Mouse (Mus musculus): ENCODE results near the gene Gm38119.
"Not testable (repeated sequence)": the region's sequence is repeated elsewhere in the genome, so short reads cannot be mapped to it uniquely, and the experiment has no call there.

The Gm38119 gene

DNA sequence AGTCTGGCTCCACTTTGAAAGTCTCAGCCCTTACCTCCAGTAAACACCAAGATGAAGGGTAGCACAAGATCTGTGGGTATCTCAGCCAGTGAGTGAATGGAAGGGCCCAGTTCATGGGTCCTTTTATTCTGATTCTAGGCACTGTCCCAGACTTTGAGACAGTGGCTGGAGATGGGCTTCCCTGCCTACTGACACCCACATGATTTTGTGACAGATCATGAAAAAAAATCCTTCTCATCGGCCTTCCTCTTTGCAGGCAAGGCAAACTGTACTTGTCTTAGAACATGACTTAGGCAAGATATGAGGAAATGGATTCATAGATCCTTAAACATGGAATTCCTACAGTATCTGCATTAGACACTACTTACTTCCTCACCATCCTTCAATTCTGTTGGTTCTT lies at the start of gene Gm38119:
Gene Gm38119 (minus strand): TSS at position 101 of the 400 bp plus-strand sequence.
- no peak for DNase-seq (ENCODE audit: low read depth, low spot score)

DNA sequence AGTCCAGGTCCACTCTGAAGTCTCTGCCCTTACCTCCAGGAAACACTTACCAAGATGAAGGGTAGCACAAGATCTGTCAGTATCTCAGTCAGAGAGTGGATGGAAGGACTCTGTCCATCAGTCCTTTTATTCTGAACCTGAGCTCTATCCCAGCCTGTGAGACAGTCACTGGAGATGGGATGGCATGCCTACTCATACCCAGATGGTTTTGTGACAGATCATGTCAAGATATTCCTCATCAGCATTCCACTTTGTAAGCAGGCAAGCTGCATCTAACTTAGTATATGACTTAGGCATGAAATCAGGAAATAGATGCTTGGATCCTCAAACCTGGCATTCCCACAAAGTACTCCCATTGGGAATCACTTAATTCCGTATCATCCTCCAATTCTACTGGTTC lies 39.9 kb upstream of the Gm38119 start, which contains the start of gene Lce1i:
Gene Lce1i (minus strand): TSS at position 101 of the 400 bp plus-strand sequence.
- no peak for DNase-seq (ENCODE audit: low read depth, low spot score)

DNA sequence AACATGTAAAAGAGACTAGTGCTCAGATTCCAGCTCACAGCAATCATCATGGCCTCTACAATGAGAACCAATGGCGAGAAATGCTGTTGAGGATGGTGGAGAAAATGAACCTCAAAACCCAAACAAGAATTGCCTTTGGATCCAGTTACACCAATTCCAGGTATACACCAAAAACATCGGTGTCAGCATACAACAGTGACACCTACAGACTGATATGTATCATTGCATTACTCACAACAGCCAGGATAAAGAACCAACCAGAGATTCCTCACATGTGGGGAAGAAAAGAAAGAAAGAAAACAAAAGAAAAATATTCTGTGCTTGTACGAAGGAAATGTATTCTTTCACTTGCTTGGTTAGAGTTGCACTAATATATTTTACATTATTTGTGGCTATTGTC lies 32.7 kb upstream of the Gm38119 start:
- no peak for DNase-seq (ENCODE audit: low read depth, low spot score)

DNA sequence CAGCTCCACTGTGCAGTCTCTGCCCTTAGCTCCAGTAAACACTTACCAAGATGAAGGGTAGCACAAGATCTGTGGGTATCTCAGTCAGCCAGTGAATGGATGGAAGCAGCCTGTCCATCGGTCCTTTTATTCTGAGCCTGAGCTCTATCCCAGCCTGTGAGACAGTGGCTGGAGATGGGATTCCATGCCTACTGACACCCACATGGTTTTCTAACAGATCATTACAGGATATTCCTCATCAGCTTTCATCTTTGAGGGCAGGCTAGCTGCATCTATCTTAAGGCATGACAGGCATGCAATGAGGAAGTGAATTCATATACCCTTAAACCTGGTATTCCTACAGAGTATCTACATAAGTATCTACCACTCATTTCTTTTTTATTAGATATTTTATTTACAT lies 26.1 kb upstream of the Gm38119 start, which contains the start of gene Lce1h:
Gene Lce1h (minus strand): TSS at position 101 of the 400 bp plus-strand sequence.
- no peak for DNase-seq (ENCODE audit: low read depth, low spot score)

DNA sequence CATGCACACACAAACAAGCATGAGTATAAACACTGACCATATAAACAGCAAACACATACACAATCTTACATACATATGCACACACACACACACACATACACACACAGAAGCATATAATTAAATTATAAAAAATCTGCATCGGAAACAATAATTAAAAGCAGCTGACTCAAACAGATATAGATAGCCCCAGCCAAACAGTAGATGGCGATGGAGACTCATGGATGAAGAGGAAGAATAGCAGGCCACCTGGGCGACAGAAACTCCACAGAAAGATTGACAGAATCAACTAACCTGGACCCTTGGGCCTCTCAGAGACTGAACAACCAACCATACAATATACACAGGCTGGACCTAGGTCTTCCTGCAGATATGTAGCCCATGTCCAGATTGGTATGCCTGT lies 14.3 kb upstream of the Gm38119 start:
- DNase-seq (ENCODE audit: low read depth, low spot score) = no peak

DNA sequence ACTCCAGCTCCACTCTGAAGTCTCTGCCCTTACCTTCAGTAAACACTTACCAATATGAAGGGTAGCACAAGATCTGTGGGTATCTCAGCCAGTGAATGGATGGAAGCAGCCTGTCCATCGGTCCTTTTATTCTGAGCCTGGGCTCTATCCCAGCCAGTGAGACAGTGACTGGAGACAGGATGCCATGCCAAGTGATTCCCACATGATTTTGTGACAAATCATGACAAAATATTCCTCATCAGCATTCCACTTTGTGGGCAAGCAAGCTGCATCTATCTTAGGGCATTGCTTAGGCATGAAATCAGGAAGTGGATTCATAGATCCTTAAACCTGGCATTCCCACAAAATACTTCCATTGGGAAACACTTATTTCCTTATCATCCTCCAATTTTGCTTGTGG lies 13.3 kb upstream of the Gm38119 start, which contains the start of gene Lce1g:
Gene Lce1g (minus strand): TSS at position 101 of the 400 bp plus-strand sequence.
- DNase-seq (ENCODE audit: low read depth, low spot score) = no peak

DNA sequence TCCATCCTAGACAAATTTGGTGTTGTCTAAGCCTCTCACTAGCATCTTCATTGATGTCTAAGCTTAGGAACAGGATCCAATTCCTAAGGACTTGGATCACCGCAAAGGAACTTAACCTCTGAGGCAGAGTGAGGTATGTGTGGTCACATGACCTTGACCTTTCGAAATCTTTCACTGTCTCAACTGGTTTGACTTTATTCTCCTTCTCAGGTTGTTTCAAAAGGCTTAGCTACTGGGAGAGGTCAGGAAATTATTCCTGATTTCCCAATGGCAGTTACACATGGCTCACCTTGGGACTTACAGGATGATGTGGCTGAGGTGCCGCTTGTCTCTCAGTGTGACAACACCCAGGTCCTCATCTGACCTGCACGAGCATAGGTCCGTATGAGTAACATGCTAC lies 16.3 kb downstream of the Gm38119 start:
- DNase-seq (ENCODE audit: low read depth, low spot score) = no peak

DNA sequence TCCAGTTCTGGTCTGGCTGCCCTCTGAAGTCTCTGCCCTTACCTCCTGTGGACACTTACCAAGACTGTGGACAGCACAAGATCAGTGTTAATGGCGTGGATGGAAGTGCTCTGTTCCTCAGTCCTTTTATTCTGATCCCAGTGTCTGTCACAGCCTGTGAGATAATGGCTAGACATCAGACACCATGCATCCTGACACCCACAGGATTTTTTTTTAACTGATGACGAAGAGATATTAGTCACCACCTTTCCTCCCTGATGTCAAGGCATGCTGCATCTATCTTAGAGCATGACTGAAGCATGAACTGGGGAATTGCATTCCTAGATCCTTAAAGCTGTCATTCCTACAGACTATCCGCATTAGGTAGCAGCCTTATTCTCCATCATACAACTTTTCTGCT lies 18.6 kb downstream of the Gm38119 start, which contains the start of gene Lce1f:
Gene Lce1f (minus strand): TSS at position 101 of the 400 bp plus-strand sequence.
- no peak for DNase-seq (ENCODE audit: low read depth, low spot score)

DNA sequence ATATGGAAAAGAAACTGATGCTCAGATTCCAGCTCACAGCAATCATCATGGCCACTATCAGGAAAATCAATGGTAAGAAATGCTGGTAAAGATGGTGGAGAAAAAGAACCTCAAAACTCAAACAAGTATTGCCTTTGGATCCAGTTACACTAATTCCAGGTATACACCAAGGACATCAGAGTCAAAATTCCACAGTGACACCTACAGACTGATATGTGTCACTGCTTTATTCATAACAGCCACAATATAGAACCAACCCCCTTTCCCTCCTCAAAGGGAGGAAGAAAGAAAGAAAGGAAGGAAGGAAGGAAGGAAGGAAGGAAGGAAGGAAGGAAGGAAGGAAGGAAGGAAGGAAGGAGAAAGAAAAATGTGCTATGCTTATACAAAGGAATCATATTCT lies 23.8 kb downstream of the Gm38119 start:
- no peak for DNase-seq (ENCODE audit: low read depth, low spot score)

DNA sequence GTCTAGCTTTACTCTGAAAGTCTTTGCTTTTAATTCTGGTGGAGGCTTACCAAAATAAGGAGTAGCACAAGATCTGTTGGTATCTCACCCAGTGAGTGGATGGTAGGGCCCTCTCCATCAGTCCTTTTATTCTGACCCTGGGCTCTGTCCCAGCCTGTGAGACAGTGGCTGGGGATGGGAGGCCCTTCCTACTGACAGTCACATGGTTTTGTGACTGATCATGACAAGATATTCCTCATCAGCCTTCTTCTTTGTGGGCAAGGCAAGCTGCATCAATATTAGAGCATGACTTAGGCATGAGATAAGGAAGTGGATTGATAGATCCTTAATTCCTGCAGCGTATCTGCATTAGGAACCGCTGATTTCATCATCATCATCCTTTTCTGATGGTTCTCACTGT lies 29.9 kb downstream of the Gm38119 start, which contains the start of gene Lce1e:
Gene Lce1e (minus strand): TSS at position 101 of the 400 bp plus-strand sequence.
- DNase-seq (ENCODE audit: low read depth, low spot score) = no peak

DNA sequence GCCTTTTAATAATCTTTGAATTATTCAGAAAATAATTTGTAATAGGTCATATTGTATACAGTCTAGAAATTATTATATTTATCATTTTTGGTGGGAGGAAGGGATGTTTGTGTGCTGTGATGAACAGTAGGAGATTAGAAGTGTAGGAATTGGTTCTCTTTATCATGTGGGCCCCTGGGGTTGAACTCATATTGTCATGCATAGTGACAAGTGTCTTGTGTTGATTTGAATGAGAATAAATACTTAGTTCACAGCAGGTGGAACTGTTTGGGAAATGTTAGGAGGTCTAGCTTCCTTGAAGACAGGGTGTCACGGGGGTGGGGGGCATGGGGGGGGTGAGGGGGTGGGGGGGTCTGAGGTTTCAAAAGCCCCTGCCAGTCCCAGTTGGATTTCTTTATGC lies 44.3 kb downstream of the Gm38119 start:
- DNase-seq (ENCODE audit: low read depth, low spot score) = no peak

DNA sequence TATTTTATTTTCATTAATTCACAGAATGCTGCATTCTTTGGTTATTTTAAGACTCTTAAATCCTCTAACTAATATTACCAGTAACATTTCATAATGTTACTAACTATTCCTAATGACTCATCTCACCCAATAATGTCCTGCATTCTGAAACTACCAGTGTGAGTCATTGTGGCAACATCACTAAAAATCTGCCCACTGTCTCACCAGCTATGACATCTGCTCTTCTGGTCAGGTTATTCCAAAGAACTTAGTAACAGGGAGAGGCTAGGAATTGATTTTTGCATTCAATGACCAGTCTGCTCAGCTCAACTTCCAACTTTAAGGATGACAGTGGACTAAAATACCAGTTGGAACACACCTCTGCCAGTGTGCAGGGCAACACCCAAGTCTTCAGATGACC lies 47.2 kb downstream of the Gm38119 start:
- no peak for DNase-seq (ENCODE audit: low read depth, low spot score)

DNA sequence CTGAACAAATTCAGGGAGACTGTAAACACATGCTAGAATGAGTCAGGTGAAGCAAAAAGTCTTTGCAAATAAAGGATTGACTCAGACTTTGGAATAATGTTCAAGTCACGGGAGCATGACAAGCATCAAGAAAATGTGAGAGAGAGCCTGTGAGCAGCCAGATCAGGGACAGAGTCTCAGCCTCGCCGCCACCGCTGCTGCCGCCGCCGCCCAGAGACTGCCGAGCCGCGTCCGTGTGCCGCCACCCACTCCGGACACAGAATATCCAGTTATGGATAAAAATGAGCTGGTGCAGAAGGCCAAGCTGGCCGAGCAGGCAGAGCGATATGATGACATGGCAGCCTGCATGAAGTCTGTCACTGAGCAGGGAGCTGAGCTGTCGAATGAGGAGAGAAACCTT lies 49.7 kb downstream of the Gm38119 start:
- not testable (repeated sequence) for DNase-seq (ENCODE audit: low read depth, low spot score)
